Mouse (Mus musculus) limb, embryonic 14.5 days (tissue): ENCODE measurements around the gene Ephb1. TPM values are rescaled to one million over a fixed set of nuclear protein-coding genes. Genes with fewer than 3 reads are reported as not detected.

Experiments
- ATAC-seq: fragments of 200-750 bp; cut with Nextera tagmentation; 2 replicates; pipeline ENCODE4 v1.8.0; 2017; ENCODE audit warnings: low read depth, moderate number of reproducible peaks, moderate TSS enrichment; ENCODE audit not compliant: low FRiP score
- DNase-seq: peaks from one replicate; pipeline ENCODE4 v3.0.0-alpha.2; 2015; ENCODE audit warnings: low spot score
- H3K27ac ChIP-seq: fragments of 300-500 bp; sonication (generic); replicated peaks from 2 replicates; pipeline ENCODE4 v1.5.1; 2014; ENCODE audit warnings: low read depth, mild to moderate bottlenecking, low read length, moderate library complexity, mixed read lengths
- H3K27me3 ChIP-seq: fragments of 300-500 bp; sonication (generic); 2 replicates; pipeline ENCODE4 v1.6.1; 2014; ENCODE audit warnings: low read length, mixed read lengths; ENCODE audit not compliant: control insufficient read depth, insufficient read depth
- H3K36me3 ChIP-seq: fragments of 300-500 bp; sonication (generic); 2 replicates; pipeline ENCODE4 v1.6.1; 2014; ENCODE audit warnings: mild to moderate bottlenecking, low read length, moderate library complexity, mixed read lengths; ENCODE audit not compliant: control insufficient read depth, insufficient read depth
- H3K4me1 ChIP-seq: fragments of 300-500 bp; sonication (generic); 2 replicates; pipeline ENCODE4 v1.6.1; 2014; ENCODE audit warnings: antibody characterized with exemption, low read length, mixed read lengths; ENCODE audit not compliant: control insufficient read depth, insufficient read depth
- H3K4me2 ChIP-seq: fragments of 300-500 bp; sonication (generic); replicated peaks from 2 replicates; pipeline ENCODE4 v1.6.1; 2014; ENCODE audit warnings: low read depth, mild to moderate bottlenecking, low read length, moderate library complexity; ENCODE audit not compliant: severe bottlenecking
- H3K4me3 ChIP-seq: fragments of 300-500 bp; sonication (generic); replicated peaks from 2 replicates; pipeline ENCODE4 v1.5.1; 2014; ENCODE audit warnings: low read length
- H3K9ac ChIP-seq: fragments of 300-500 bp; sonication (generic); 2 replicates; pipeline ENCODE4 v1.6.1; 2014; ENCODE audit warnings: mild to moderate bottlenecking, low read depth, low read length, moderate library complexity; ENCODE audit not compliant: severe bottlenecking
- H3K9me3 ChIP-seq: fragments of 300-500 bp; sonication (generic); 2 replicates; pipeline ENCODE4 v1.6.1; 2016; ENCODE audit warnings: low read length; ENCODE audit not compliant: control insufficient read depth
- POLR2A ChIP-seq: fragments of 200-500 bp; IDR thresholded peaks from 2 replicates; pipeline ENCODE4 v1.8.0; 2012; ENCODE audit warnings: inconsistent platforms, mild to moderate bottlenecking, moderate library complexity, borderline replicate concordance; ENCODE audit not compliant: insufficient read depth, insufficient read length; ENCODE audit errors: extremely low read depth
- WGBS: fragments of 180-500 bp; shearing (Covaris S2); extraction: QIAGEN DNeasy Blood & Tissue Kit; methylation state at CpG from one replicate; pipeline ENCODE4 v1.1.7; 2014; 5-methylcytosine and 5-hydroxymethylcytosine counted together
- polyA plus RNA-seq, 2 experiments: library from polyadenylated mRNA; depleted of rRNA in 1 of 2; stranded (reverse) in 1 of 2; unstranded in 1 of 2; fragments of >200 nt; fragmentation: Nextera tagmentation in 1 of 2; extraction: Ambion mirVana in 1 of 2; gene quantifications; 2 replicates each; pipeline versions ENCODE4 v1.2.1 to v1.2.3; 2012 to 2014

The Ephb1 gene
- polyA plus RNA-seq, 2 experiments, result 4.1 TPM

DNA sequence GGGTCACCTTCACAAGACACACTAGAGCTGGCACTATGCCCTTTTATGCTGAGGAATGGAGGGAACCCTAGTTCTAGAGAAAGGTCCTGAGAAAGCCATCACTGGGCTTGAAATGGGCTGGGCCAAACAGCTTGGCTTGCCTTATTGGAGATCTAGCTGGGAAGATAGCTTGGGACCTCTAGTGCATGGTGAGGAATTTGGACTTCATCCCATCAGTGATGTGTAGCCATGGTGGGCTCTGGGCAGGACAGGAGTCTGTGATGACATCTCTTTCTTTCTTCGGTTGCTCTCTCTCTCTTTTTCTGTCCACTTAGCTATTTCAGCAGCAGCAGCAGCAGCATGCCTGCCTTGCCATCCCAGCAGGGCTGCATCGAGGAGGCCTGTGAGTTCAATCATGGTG lies 439.4 kb downstream of the Ephb1 start:
- Histone ChIP-seq H3K4me1 (no peaks in the 10 kb centered on the region), H3K9ac (no peak overlapping the region), H3K27ac (no peak overlapping the region), H3K36me3 (no peaks in the 10 kb centered on the region), H3K4me2 (no peak overlapping the region), H3K4me3 (no peak overlapping the region), H3K27me3 (no peaks in the 10 kb centered on the region), H3K9me3 (no peaks in the 10 kb centered on the region)
- TF ChIP-seq POLR2A, result no peak
- DNase-seq (no peak), ATAC-seq (no peak)
- WGBS, result 96% methylated on average over 2 of the region's 2 CpGs

DNA sequence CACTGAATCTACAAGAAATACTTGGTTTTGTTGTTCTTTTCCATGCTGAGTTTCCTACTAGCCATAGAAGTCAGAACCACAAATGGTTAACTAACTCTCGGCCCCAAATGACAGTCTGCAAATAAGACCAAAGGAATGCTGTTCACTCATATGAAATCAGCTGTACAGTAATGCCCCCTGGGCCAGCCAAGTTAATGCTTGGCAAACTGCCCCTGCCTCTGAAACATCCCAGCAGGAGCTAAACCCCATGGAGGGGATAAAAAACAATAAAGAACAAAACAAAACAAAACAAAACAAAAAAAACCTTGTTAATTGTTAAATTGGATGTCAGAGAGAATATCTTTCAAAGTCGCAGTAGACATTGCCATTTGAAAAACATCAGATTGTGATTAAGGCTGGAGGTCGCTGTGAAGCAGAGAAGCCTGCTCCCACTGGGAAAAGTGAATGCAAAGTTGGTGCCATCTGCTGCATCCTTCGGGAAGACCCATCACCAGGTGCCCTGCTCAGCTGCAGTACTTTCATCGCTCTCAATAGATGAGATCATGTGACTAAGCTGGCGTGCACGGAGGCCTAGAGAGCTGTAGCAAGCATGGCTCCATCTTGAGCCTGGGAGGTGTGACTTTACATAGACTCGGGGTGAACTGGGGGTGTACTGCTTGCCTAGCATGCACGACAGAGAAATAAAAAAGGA lies 443.2 kb downstream of the Ephb1 start:
- no peak overlapping the region for H3K4me2 ChIP-seq
- H3K4me3 ChIP-seq, result no peak overlapping the region
- 49% methylated on average over 9 of the region's 9 CpGs for WGBS
- no peaks in the 10 kb centered on the region for H3K36me3 ChIP-seq
- no peaks in the 10 kb centered on the region for H3K9me3 ChIP-seq
- H3K9ac ChIP-seq, result no peak overlapping the region
- H3K4me1 ChIP-seq, result no peaks in the 10 kb centered on the region
- no peak for TF ChIP-seq POLR2A
- H3K27ac ChIP-seq, result no peak overlapping the region
- no peak for ATAC-seq
- no peaks in the 10 kb centered on the region for H3K27me3 ChIP-seq
- DNase-seq, result peak; percentile 58

DNA sequence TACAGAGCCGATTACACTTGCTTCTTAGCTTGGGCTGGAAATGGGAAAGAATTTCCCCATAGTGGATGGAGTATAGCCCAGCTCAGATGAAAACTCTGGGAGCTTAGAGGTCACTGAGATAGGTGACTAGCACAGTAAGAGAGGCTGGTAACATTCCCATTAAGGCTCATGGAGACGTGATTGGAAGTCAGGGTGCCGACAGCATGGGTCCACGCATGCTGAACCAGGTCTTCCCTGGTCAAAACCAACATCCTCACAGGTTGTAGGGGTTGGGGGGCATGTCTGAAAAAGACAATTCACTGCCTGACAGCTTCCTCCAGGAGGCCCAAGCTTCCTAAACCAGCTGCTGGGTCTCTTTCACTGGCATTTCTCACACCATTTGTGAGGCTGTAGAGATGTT lies 445.0 kb downstream of the Ephb1 start:
- Histone ChIP-seq H3K9ac (no peak overlapping the region), H3K27ac (no peak overlapping the region), H3K4me3 (no peak overlapping the region), H3K36me3 (no peaks in the 10 kb centered on the region), H3K9me3 (no peaks in the 10 kb centered on the region), H3K4me2 (no peak overlapping the region), H3K27me3 (no peaks in the 10 kb centered on the region), H3K4me1 (no peaks in the 10 kb centered on the region)
- ATAC-seq, result no peak
- 89% methylated on average over 4 of the region's 4 CpGs for WGBS
- no peak for DNase-seq
- no peak for TF ChIP-seq POLR2A

DNA sequence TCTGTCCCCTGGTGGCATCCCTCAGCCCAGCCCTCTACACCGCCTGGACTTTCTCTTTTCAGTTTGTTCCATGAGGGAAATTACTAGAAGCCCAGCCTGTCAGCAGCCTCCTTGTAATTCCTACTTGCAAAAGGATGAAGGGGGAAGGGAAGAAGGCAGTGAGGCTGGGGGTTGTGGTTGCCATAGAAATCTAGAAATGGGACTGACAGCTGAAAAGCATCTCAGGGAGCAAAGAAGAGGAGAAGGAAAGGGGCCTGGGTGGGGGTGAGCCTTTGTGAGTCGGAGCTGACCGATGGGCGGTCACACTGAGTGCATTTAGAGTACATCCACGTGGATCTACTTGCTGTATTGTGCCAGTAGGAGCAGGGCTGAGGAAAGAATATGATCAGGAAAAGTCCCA lies 445.6 kb downstream of the Ephb1 start:
- H3K27ac ChIP-seq, result no peak overlapping the region
- no peaks in the 10 kb centered on the region for H3K4me1 ChIP-seq
- H3K9ac ChIP-seq, result no peak overlapping the region
- no peak for ATAC-seq
- no peak for DNase-seq
- H3K9me3 ChIP-seq, result no peaks in the 10 kb centered on the region
- WGBS, result 85% methylated on average over 5 of the region's 5 CpGs
- no peak for TF ChIP-seq POLR2A
- no peak overlapping the region for H3K4me3 ChIP-seq
- H3K36me3 ChIP-seq, result no peaks in the 10 kb centered on the region
- no peak overlapping the region for H3K4me2 ChIP-seq
- no peaks in the 10 kb centered on the region for H3K27me3 ChIP-seq

DNA sequence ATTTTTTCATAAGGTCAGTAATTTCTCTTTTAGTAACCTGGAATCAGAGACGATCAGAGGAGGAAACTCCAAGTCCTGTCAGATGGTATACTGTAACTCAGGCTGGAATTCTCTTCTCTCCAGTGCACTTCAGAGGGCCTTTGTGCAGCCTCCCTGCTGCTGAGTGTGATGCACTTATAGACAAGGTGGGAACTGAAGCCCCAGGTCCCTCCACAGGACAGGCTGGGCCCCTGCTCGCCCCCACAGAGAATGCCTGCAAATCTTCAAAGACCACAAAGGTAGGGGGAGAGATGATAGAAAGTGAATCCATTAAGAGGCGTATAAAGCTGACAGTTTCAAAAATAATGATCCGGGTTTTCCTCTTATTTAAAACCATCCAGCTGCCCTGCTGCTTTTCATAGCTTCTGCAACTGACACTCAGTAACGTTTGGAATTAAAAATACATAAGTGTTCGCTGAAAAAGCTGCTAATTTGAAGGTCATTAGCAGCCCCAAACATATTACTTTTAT lies 446.7 kb downstream of the Ephb1 start:
- no peak for TF ChIP-seq POLR2A
- ATAC-seq, result no peak
- H3K27me3 ChIP-seq, result no peaks in the 10 kb centered on the region
- H3K4me2 ChIP-seq, result no peak overlapping the region
- H3K36me3 ChIP-seq, result no peaks in the 10 kb centered on the region
- no peaks in the 10 kb centered on the region for H3K9me3 ChIP-seq
- no peak overlapping the region for H3K4me3 ChIP-seq
- no peaks in the 10 kb centered on the region for H3K4me1 ChIP-seq
- H3K9ac ChIP-seq, result no peak overlapping the region
- no peak overlapping the region for H3K27ac ChIP-seq
- WGBS, result 59% methylated on average over 6 of the region's 6 CpGs
- no peak for DNase-seq

DNA sequence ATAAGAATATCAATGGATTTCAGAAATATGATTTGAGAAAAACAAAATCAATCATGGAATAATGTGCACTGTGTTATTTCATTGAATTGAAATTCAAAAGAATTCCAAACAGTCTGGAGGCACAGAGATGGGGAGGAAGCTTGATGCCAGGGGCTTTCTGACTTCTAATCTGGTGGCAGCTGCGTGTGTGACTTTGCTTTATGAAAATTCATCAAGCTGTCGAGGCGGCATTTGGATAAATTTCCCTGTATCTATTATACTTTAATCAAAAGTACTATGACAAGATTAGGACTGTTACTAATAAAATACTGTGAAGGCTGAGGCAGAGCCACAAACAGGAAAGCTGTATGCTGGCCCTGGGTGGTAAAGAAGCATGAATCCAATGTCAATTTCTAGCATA lies 451.1 kb downstream of the Ephb1 start:
- no peak for TF ChIP-seq POLR2A
- no peaks in the 10 kb centered on the region for H3K36me3 ChIP-seq

More for the DNA sequence above, 451.1 kb downstream of the Ephb1 start:
- ATAC-seq (no peak), DNase-seq (no peak)
- Histone ChIP-seq H3K9ac (no peak overlapping the region), H3K4me3 (no peak overlapping the region), H3K27ac (no peak overlapping the region), H3K9me3 (no peaks in the 10 kb centered on the region), H3K4me1 (no peaks in the 10 kb centered on the region), H3K27me3 (no peaks in the 10 kb centered on the region), H3K4me2 (no peak overlapping the region)
- WGBS, result 87% methylated on average over 3 of the region's 3 CpGs
